Mouse (Mus musculus): Measurements from ENCODE around the gene Prr36.

Gene Prr36

DNA sequence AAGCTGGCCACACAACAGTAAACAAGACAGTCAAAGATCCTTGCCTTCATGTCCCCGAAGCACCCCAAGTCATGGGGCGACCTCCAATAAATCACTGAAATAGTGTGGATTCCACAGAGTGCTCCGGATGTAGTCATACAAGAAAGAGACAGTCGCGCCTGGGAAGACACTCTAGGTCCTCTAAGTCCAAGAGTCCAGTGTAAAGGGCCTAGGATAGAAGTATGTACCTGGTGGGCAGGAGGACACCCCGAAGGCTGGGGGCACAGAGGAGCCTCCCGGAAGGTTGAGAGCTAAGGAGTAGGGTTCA, 23.7 kb downstream of the Prr36 start:
- no peak for DNase-seq

DNA sequence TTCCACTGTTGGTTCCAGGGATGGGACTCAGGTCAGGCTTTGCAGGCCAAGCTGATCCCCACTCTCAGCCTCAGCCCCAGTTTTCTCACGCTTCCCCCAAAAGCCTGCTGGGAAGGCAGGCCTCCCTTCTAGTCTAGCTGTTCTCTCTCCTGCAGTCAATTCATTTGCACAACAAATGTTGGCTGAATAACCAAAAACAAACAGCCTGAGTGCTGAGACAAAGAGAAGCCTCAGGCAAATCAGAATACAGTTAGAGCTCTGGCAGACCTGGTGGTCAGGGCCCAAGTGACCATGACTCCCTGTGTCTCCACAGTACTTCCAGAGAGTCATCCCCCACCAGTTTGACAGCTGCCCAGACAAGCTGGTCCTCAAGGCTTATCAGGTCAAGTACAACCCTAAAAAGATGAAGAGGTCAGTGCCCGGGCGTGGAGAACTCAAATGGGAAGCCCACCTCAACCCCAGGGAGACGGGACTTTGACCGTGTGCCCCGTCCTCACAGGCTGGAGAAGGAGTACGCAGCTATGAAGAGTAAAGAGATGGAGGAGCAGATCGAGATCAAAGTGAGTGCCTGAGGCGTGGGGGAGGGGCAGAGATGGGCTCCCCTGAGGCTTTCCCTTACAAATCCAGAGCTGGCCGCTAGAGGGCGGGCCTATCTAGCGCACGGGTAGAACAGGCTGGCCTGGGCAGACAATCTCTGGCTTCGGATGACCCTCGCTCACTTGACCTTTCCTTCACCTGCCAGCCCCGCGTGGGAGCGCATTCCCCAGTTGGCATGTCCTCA, 24.3 kb downstream of the Prr36 start:
- DNase-seq: peak; percentile 91

DNA sequence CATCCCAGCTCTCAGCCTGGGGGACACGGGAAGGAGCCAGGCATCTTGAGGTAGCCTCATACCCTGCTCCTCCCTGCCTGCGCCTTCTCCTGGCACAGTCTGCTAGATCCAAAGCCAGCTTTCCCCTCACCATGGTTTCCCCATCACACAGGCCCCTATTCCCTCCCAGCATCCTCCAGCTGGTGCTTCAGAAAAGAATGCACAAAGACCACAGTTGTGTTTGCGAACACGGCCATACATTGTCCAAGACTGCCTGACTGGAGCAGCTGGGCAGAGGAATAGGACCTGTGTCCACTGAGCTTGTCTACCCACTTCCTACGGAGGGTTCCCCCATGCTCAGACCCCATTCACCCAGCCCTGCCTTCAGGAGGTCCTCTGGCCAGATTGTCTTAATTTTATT, 25.0 kb downstream of the Prr36 start:
- DNase-seq: no peak

- DNase-seq: no peak
Observed at GRCm38 (mm10) chr8:4189031-4189722, 28.1 kb downstream of the Prr36 start.

DNA sequence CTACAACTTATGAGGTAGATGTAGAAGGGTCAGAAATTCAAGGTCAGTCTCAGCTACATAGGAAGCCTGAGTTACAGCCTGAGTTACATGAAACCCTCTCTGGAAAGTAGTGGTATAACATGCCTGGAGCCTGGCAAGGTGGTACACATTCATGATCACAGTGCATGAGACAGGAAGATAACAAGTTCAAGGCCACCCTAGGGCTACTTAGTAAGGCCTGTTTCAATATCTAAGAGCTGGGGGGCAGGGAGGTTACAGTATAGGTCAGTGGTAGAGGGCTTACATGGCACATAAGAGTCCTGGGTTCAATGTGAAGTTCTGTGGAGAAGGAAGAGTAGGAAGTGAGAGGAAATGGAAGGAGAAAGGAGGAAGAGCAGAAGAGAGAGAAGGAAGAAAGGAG, 28.7 kb downstream of the Prr36 start:
- DNase-seq: no peak

GRCm38 (mm10) chr8:4186151-4186550, 31.1 kb downstream of the Prr36 start:
- no peak for DNase-seq

DNA sequence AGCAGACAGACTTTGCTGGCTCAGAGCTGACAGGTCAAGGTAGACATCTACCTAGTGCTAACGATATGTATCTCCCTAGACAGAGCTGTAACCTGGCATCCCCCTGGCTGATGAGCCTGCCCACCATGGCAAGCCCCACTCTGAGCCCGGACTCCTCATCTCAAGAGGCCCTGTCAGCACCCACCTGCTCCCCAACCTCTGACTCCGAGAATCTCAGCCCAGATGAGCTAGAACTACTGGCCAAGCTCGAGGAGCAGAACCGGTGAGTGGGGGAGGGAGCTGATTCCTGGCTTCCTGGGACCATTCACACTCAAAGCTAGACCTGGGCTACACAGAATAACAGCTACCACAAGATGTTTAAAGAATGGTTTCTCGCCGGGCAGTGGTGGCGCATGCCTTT, 33.9 kb downstream of the Prr36 start:
- no peak for DNase-seq

GRCm38 (mm10) chr8:4174018-4174417, 43.2 kb downstream of the Prr36 start:
- no peak for DNase-seq

- no peak for DNase-seq
Observed at GRCm38 (mm10) chr8:4172486-4172885, 44.8 kb downstream of the Prr36 start.

GRCm38 (mm10) chr8:4167918-4168317, 49.3 kb downstream of the Prr36 start:
- DNase-seq: peak; percentile 50

DNA sequence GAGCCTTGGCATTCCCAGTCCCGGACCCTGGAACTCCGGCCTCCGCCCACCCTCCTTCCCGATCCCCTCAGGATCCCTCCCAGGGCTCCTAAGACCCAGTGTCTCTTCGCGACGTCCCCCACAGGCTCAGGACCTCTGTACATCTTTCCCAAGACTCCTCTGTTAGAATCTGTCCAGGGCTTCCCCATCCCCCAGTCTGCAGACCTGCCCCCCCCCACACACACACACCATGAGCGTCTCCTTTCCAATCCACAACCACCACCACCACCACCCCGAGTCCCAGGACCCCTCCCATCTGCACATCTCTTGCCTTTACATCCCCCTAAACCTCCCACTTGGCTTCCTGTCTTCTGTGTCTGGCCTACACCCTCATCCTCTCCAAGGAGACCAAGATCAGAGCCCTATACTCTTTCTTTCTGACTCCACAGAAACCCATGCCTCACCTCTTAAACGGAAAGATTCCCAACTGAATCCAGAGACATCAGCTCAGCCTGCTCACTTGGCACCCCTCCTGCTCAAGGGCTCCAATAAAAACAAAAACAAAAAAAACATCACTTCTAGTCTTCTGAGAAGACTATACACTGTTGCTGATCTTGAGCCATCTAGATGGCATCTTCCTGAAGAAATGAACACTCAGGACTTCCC, 50.3 kb downstream of the Prr36 start:
- DNase-seq: peak; percentile 73

DNA sequence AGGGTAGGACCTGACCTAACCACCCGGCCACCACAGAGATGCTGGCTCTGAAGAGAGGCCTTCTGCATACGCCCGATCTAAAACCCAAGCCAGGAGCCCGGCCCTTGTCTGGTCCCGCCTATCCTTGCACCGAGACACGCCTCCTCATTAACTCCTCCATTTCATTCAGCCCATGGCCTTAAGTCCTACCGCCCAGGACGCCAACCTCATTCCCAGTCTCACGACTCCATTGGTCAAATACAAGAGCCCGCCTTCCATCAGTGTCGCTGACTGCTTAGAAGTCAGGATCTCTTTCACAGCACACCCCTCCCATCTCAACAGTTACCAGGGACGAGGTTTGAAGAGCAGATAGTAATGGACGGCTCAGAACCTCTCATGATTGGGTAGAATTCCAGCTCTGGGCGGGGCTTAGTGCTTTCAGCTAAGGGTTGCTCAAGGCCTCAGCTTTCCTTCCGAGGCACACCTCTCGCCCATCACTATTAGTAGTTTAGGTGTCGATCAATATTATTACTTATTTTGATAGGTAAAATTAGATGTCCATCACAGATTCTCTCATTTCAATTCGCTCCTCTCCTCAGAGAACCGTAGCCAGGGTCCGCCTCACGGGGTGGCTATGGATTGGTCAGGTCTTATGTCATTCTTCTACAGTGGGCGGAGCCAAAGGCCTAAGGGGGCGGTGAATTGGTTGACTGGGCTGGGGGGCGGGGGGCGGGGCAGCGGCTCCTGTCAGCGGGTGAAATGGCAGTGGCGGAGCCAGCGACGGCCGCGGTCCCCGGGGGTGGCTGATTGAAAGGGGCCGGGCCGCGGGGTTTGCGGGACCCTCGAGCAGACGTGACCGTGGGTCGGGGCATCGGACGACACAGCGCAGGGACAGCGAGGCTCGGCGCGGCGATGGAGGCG, 51.2 kb downstream of the Prr36 start, which contains the start of gene Evi5l:
Evi5l (plus strand) TSS at position 716 of the 900 bp plus-strand sequence.
- DNase-seq: peak; percentile 100

GRCm38 (mm10) chr8:4165176-4165851, 51.9 kb downstream of the Prr36 start:
- DNase-seq: peak; percentile 75

- no peak for DNase-seq
Observed at GRCm38 (mm10) chr8:4162786-4163185, 54.5 kb downstream of the Prr36 start.

All from cerebellum, adult 9-10 months (tissue).